Mouse (Mus musculus) limb, embryonic 13.5 days (tissue): ENCODE results near the gene Atf7. TPM values are rescaled to one million over a fixed set of nuclear protein-coding genes. Genes with fewer than 3 reads are reported as not detected.

Source experiments
- ATAC-seq: fragments of 200-750 bp; cut with Nextera tagmentation; 2 replicates; pipeline ENCODE4 v1.8.0; 2017; ENCODE audit warnings: low read depth, moderate number of reproducible peaks, moderate TSS enrichment; ENCODE audit not compliant: low FRiP score
- H3K27ac ChIP-seq: fragments of 300-500 bp; sonication (generic); 2 replicates; pipeline ENCODE4 v1.5.1; 2015; ENCODE audit warnings: inconsistent platforms, mild to moderate bottlenecking, moderate library complexity
- H3K27me3 ChIP-seq: fragments of 300-500 bp; sonication (generic); 2 replicates; pipeline ENCODE4 v1.6.1; 2015; ENCODE audit warnings: mild to moderate bottlenecking, inconsistent platforms
- H3K36me3 ChIP-seq: fragments of 300-500 bp; sonication (generic); 2 replicates; pipeline ENCODE4 v1.6.1; 2015; ENCODE audit warnings: inconsistent platforms, mild to moderate bottlenecking, moderate library complexity
- H3K4me1 ChIP-seq: fragments of 300-500 bp; sonication (generic); 2 replicates; pipeline ENCODE4 v1.6.1; 2015; ENCODE audit warnings: inconsistent platforms
- H3K4me2 ChIP-seq: fragments of 300-500 bp; sonication (generic); replicated peaks from 2 replicates; pipeline ENCODE4 v1.6.1; 2015; ENCODE audit warnings: inconsistent platforms, mild to moderate bottlenecking, moderate library complexity
- H3K4me3 ChIP-seq: fragments of 300-500 bp; sonication (generic); 2 replicates; pipeline ENCODE4 v1.5.1; 2015; ENCODE audit warnings: moderate library complexity, mild to moderate bottlenecking, inconsistent platforms
- H3K9ac ChIP-seq: fragments of 300-500 bp; sonication (generic); 2 replicates; pipeline ENCODE4 v1.6.1; 2015; ENCODE audit warnings: mild to moderate bottlenecking, inconsistent platforms
- H3K9me3 ChIP-seq: fragments of 300-500 bp; sonication (generic); 2 replicates; pipeline ENCODE4 v1.6.1; 2016; ENCODE audit warnings: inconsistent platforms
- WGBS: fragments of 180-500 bp; shearing (Covaris S2); methylation state at CpG from one replicate; pipeline ENCODE4 v1.1.7; 2015; 5-methylcytosine and 5-hydroxymethylcytosine counted together
- polyA plus RNA-seq: library from polyadenylated mRNA; unstranded; fragments of >200 nt; fragmentation: Nextera tagmentation; extraction: Ambion mirVana; gene quantifications from 2 replicates; pipeline ENCODE4 v1.2.1, GENCODE M21; 2015

Atf7 gene
- polyA plus RNA-seq, 1 experiment from 2014 or later, result 47.2 TPM

DNA sequence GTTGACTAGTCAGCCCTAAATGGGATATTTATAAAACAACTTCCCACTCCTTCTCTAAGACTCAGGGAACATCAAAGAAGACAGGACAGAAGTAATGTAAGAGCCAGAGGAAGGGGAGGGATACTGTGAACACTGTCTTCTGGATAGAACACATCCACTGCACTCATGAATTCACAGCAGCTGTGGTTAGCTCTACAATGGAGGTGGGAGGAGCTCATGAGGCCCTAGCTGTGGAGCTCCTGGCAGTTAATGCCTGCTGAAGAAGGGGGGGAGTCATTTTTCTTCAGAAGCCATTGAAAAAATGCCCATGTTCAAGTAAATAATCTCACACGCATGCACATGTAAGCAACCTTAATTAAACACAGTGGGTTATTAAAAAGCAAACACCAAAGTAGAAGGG, 48.3 kb downstream of the Atf7 start:
- Histone ChIP-seq H3K4me1 (peaks cover 5% of the 10 kb centered on the region; the same call in 1 of the 2 replicates), H3K36me3 (peaks cover 19% of the 10 kb centered on the region; the same call in 1 of the 2 replicates), H3K27me3 (no peaks in the 10 kb centered on the region), H3K4me3 (no peak overlapping the region), H3K27ac (no peak overlapping the region; the same call in 1 of the 2 replicates), H3K9me3 (no peaks in the 10 kb centered on the region), H3K9ac (no peak overlapping the region), H3K4me2 (no peak overlapping the region)
- no peak for ATAC-seq
- 71% methylated on average over 1 of the region's 1 CpGs for WGBS

GRCm38 (mm10) chr15:102572081-102572480, 53.2 kb downstream of the Atf7 start:
- Histone ChIP-seq H3K4me1 (peaks cover 4% of the 10 kb centered on the region; the same call in 1 of the 2 replicates), H3K9ac (no peak overlapping the region; the same call in 1 of the 2 replicates), H3K9me3 (no peaks in the 10 kb centered on the region), H3K4me3 (no peak overlapping the region), H3K36me3 (peaks cover 9% of the 10 kb centered on the region; the same call in 1 of the 2 replicates), H3K27me3 (no peaks in the 10 kb centered on the region), H3K27ac (no peak overlapping the region), H3K4me2 (no peak overlapping the region)
- ATAC-seq, result no peak
- 77% methylated on average over 3 of the region's 3 CpGs for WGBS

DNA sequence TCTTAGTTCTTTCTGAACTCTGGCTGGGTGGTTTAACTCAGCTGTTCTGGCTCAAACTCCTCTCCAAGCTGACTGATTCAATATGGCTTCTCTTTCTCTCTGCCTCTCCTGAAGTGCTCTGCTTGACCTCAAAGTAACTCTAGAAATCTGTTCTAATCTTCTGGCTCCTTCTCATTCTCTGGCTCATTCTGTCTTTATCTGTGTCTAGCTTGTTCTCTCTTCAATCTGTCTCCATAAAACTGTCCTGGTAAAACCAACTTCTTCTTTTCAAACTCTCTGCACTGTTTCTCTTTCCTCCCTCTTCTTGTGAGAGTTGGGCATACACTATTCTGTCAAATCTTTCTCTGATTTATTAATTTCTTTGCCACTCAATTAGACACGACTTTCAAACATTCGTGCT, 57.4 kb downstream of the Atf7 start:
- H3K4me2 ChIP-seq, result no peak overlapping the region
- H3K27me3 ChIP-seq, result no peaks in the 10 kb centered on the region
- H3K4me3 ChIP-seq, result no peak overlapping the region
- no peak overlapping the region for H3K27ac ChIP-seq
- no peaks in the 10 kb centered on the region for H3K9me3 ChIP-seq
- no peak for ATAC-seq
- 0 out of 2 replicates have a peak, but pooled peaks cover 5% of the 10 kb centered on the region for H3K4me1 ChIP-seq
- WGBS, result 86% methylated on average over 2 of the region's 2 CpGs
- H3K36me3 ChIP-seq, result peaks cover 9% of the 10 kb centered on the region
- H3K9ac ChIP-seq, result no peak overlapping the region

DNA sequence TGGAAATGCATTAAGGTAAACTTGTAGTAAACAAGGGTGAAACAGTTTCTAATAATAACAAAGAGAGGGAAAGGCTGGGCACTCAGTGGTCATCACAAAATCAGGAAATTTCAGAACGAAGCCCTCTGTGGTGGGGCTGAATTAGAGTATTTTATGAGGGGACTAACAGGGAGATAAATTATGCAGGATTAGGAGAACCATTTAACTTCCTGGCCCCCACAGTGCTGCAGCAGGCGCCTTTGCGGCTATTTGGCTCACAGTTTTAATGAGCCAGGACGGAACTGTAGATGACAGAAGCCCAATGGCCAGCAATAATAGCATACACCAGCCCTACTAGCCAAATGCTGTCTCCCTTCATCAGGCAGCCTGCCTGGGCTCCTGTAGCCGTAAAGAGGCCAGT, 61.6 kb downstream of the Atf7 start:
- no peak overlapping the region for H3K27ac ChIP-seq
- H3K36me3 ChIP-seq, result peaks cover 31% of the 10 kb centered on the region
- no peaks in the 10 kb centered on the region for H3K9me3 ChIP-seq
- no peak for ATAC-seq
- H3K4me3 ChIP-seq, result no peak overlapping the region
- 42% methylated on average over 5 of the region's 5 CpGs for WGBS
- no peaks in the 10 kb centered on the region for H3K27me3 ChIP-seq
- H3K4me1 ChIP-seq, result 0 out of 2 replicates have a peak, but pooled peaks cover 2% of the 10 kb centered on the region
- no peak overlapping the region for H3K9ac ChIP-seq
- no peak overlapping the region for H3K4me2 ChIP-seq

DNA sequence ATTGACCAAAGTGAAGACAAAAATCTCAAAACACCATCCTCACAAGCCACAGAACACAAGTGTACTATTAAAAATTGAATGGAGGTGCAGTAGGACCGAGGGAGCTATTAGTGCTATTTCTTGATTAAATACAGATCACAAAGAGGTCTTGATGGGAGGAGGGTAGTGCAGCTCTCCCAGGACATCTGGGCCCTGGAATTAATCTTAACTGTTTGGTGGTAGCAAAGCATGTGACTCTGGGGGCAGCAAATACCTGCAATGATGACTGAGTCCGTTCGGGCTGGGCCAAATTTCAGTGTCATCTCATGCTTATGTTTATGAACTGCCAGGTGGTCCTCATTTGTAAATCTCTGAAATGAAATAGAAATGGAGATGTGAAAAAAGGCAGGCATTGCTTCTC, 62.2 kb downstream of the Atf7 start:
- 51% methylated on average over 3 of the region's 3 CpGs for WGBS
- peaks cover 31% of the 10 kb centered on the region for H3K36me3 ChIP-seq
- peaks cover 6% of the 10 kb centered on the region; the same call in 1 of the 2 replicates for H3K4me1 ChIP-seq
- H3K27ac ChIP-seq, result no peak overlapping the region
- no peak overlapping the region for H3K4me3 ChIP-seq
- ATAC-seq, result no peak
- H3K9me3 ChIP-seq, result no peaks in the 10 kb centered on the region
- H3K9ac ChIP-seq, result no peak overlapping the region
- no peaks in the 10 kb centered on the region for H3K27me3 ChIP-seq
- no peak overlapping the region for H3K4me2 ChIP-seq

- Histone ChIP-seq H3K4me1 (peaks cover 6% of the 10 kb centered on the region; the same call in 1 of the 2 replicates), H3K4me2 (no peak overlapping the region), H3K27me3 (no peaks in the 10 kb centered on the region), H3K4me3 (no peak overlapping the region), H3K9me3 (no peaks in the 10 kb centered on the region), H3K9ac (no peak overlapping the region), H3K27ac (no peak overlapping the region), H3K36me3 (peaks cover 31% of the 10 kb centered on the region)
- no peak for ATAC-seq
- WGBS, result 89% methylated on average over 1 of the region's 1 CpGs
Observed at GRCm38 (mm10) chr15:102562491-102562890, 62.8 kb downstream of the Atf7 start.

GRCm38 (mm10) chr15:102557580-102557979, 67.7 kb downstream of the Atf7 start:
- H3K36me3 ChIP-seq, result peaks cover 60% of the 10 kb centered on the region
- H3K9ac ChIP-seq, result no peak overlapping the region
- no peak for ATAC-seq
- H3K27me3 ChIP-seq, result no peaks in the 10 kb centered on the region
- H3K4me1 ChIP-seq, result peaks cover 4% of the 10 kb centered on the region; the same call in 1 of the 2 replicates
- H3K4me3 ChIP-seq, result no peak overlapping the region
- no peak overlapping the region for H3K4me2 ChIP-seq
- no peak overlapping the region for H3K27ac ChIP-seq
- no peaks in the 10 kb centered on the region for H3K9me3 ChIP-seq

DNA sequence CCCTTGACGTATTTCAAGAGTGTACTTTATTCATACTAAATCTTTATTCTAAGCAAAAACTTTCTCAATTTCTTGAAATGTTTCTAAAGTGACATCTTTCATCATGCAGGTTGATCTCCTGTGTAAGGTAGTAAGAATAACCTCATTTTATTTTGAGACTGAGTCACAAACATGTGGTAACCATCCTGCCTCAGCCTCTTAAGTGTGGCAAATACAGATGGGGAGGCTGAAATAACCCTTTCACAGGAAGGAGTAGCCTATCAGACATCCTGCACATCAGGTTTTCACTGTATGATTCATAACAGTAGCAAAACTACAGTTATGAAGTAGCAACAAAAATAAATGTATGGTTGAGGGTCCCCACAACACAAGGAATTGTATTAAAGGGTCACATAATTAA, 69.7 kb downstream of the Atf7 start:
- no peak overlapping the region for H3K4me3 ChIP-seq
- no peak overlapping the region for H3K27ac ChIP-seq
- H3K4me1 ChIP-seq, result peaks cover 4% of the 10 kb centered on the region; the same call in 1 of the 2 replicates
- H3K27me3 ChIP-seq, result no peaks in the 10 kb centered on the region
- no peak overlapping the region for H3K4me2 ChIP-seq
- peaks cover 68% of the 10 kb centered on the region for H3K36me3 ChIP-seq
- 88% methylated on average over 1 of the region's 1 CpGs for WGBS
- H3K9me3 ChIP-seq, result no peaks in the 10 kb centered on the region
- no peak overlapping the region for H3K9ac ChIP-seq
- ATAC-seq, result no peak

GRCm38 (mm10) chr15:102552599-102552998, 72.7 kb downstream of the Atf7 start:
- H3K4me3 ChIP-seq, result no peak overlapping the region
- 96% methylated on average over 5 of the region's 5 CpGs for WGBS
- H3K9ac ChIP-seq, result no peak overlapping the region
- ATAC-seq, result no peak
- no peak overlapping the region for H3K4me2 ChIP-seq
- no peak overlapping the region for H3K27ac ChIP-seq
- no peaks in the 10 kb centered on the region for H3K4me1 ChIP-seq
- no peaks in the 10 kb centered on the region for H3K9me3 ChIP-seq
- no peaks in the 10 kb centered on the region for H3K27me3 ChIP-seq
- H3K36me3 ChIP-seq, result peaks cover 82% of the 10 kb centered on the region

DNA sequence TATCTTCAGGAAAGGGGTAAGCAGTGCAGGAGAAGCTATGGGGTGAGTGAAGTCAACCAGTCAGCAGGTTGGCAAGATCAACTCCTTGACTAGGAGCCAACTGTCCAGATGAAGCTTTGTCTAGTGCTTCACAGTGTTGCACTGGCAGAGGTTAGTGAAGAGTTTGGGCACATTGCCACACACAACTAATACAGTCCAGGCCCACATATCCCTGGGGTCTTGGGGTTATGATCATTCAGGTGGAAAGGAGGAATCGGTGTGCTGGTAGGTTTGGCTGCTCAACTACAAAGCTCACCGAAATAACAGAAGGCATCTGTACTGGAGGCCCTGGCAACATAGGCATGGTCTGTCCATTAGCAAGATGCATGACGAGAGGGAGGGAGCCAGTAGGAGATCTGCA, 77.8 kb downstream of the Atf7 start:
- H3K4me1 ChIP-seq, result no peaks in the 10 kb centered on the region
- WGBS, result 96% methylated on average over 3 of the region's 3 CpGs
- H3K27me3 ChIP-seq, result no peaks in the 10 kb centered on the region
- H3K9me3 ChIP-seq, result no peaks in the 10 kb centered on the region
- H3K4me2 ChIP-seq, result no peak overlapping the region
- H3K36me3 ChIP-seq, result peaks cover 84% of the 10 kb centered on the region
- H3K9ac ChIP-seq, result no peak overlapping the region
- no peak overlapping the region for H3K4me3 ChIP-seq
- no peak overlapping the region for H3K27ac ChIP-seq
- ATAC-seq, result no peak

DNA sequence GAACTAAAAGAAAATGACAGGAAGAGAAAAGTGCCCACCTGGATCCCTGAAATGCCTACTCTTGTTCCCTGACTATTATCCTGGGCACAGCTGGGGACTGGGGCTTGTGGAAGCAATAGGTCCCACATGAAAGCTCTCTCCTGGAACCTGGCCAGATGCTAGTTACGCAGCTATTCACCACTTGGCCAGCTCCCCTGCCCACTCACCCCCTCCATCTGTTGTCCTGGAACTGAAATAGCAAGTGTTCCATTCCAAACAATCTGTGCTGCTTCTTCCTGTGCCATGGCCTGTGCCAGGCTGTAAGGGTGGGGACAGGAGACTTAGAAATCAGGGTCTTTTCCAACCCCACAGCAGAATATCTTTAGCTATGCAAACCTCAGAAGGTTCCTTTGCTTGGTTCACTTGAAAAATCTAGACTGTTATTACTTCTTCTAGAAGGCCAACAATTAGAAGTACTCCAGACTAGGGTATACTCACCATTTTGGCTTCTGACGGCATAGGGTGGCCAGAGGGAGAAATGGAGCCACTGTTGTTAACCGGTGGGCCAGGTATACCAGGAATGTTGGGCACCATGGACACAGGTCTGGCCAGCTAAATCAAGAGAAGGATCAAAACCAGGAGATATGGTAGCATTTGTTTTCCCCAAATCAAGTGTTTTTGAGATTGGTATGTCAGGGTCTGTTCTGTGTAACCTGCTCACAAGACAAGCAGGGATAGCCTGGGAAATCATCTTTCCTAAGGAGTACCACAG, 78.4 kb downstream of the Atf7 start:
- no peaks in the 10 kb centered on the region for H3K9me3 ChIP-seq
- 79% methylated on average over 3 of the region's 3 CpGs for WGBS
- H3K27me3 ChIP-seq, result no peaks in the 10 kb centered on the region
- H3K4me2 ChIP-seq, result no peak overlapping the region
- no peak overlapping the region for H3K9ac ChIP-seq
- no peak for ATAC-seq
- peak overlapping the region; percentile 17; the same call in 1 of the 2 replicates for H3K27ac ChIP-seq
- H3K36me3 ChIP-seq, result peaks cover 84% of the 10 kb centered on the region
- no peak overlapping the region for H3K4me3 ChIP-seq
- H3K4me1 ChIP-seq, result no peaks in the 10 kb centered on the region

DNA sequence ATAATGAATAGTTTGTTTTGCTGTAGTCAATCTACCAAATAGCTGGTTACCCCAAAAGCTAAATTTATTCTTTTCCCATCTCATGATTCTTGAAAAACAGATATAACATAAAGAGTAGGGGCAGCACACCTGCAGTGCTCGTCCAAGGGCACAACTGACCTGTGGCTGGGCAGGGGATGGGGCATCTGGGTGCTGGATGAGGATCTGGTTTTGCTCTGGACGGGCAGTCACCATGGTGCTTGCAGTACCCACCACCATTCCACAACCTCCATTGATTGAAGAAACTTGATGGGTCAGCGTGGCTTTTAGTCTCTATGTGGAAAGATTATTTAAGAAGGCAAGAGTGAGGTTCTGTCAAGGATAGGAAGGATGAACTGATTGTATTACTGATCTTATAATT, 79.0 kb downstream of the Atf7 start:
- Histone ChIP-seq H3K4me3 (no peak overlapping the region), H3K4me2 (no peak overlapping the region), H3K27me3 (no peaks in the 10 kb centered on the region), H3K36me3 (peaks cover 82% of the 10 kb centered on the region), H3K4me1 (no peaks in the 10 kb centered on the region), H3K27ac (no peak overlapping the region), H3K9me3 (no peaks in the 10 kb centered on the region), H3K9ac (no peak overlapping the region)
- no peak for ATAC-seq
- WGBS, result 93% methylated on average over 3 of the region's 3 CpGs

DNA sequence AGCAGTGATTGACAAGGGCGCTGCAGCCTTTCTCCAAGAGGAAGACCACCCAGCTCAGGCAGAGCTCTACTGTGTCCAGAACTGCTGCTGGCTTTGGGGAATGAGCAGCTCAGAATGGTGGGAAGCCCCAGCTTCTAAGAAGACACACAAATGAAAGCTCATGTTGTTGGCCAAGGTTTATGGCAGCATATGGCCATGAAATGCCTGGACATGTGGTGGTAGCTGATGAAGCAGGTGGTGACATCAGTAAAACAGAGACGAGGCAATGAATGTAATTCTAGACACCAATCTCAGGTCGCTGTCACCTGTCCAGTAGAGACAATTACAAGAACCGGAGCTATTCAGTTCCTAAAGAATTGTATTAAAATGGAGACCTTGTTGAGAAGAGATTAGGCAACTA, 80.5 kb downstream of the Atf7 start:
- H3K27me3 ChIP-seq, result no peaks in the 10 kb centered on the region
- 93% methylated on average over 4 of the region's 4 CpGs for WGBS
- no peaks in the 10 kb centered on the region for H3K9me3 ChIP-seq
- H3K36me3 ChIP-seq, result peaks cover 84% of the 10 kb centered on the region
- H3K4me1 ChIP-seq, result no peaks in the 10 kb centered on the region
- no peak for ATAC-seq
- no peak overlapping the region for H3K4me2 ChIP-seq
- no peak overlapping the region for H3K9ac ChIP-seq
- no peak overlapping the region for H3K4me3 ChIP-seq
- H3K27ac ChIP-seq, result no peak overlapping the region
